Mouse (Mus musculus): ENCODE measurements around the gene P3h3.

DNA sequence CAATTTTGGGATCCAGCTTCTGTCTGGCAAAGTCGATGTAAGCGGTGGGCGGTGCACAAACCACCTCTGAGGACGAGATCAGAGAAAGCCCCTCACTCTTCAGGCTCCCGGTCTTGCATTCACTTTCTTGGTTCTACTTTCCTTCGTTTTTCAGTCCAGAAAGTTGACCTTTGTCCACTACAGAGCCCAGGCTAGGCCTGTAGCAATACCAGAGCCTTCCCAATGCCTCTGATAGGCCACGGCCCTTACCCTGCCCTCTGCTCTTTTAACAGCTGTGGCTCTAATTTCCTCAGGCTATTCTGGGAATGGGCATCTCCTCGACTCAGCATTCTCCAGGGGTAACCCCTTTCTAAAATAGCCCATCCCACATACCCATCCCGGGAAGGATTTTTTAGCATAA is 44.7 kb downstream of the P3h3 start:
- TF ChIP-seq TAL1 (conservative IDR thresholded peaks at IDR 0.05; ENCODE audit: low read depth, low read length), result no peak
- TF ChIP-seq CTCF (IDR thresholded peaks at IDR 0.05; ENCODE audit: low read depth, low read length), result no peak
- TF ChIP-seq GATA2 (IDR thresholded peaks at IDR 0.05; ENCODE audit: borderline replicate concordance, low read depth, low read length), result no peak

All from G1E (cell line).